Mouse (Mus musculus) cerebellum, adult 9-10 months (tissue): Measurements from ENCODE around the gene Ak1.

Source experiments
- DNase-seq: peaks from one replicate; pipeline ENCODE4 v3.0.0; 2022

Gene Ak1

GRCm38 (mm10) chr2:32658873-32659272, 37.3 kb downstream of the Ak1 start:
- DNase-seq: no peak

DNA sequence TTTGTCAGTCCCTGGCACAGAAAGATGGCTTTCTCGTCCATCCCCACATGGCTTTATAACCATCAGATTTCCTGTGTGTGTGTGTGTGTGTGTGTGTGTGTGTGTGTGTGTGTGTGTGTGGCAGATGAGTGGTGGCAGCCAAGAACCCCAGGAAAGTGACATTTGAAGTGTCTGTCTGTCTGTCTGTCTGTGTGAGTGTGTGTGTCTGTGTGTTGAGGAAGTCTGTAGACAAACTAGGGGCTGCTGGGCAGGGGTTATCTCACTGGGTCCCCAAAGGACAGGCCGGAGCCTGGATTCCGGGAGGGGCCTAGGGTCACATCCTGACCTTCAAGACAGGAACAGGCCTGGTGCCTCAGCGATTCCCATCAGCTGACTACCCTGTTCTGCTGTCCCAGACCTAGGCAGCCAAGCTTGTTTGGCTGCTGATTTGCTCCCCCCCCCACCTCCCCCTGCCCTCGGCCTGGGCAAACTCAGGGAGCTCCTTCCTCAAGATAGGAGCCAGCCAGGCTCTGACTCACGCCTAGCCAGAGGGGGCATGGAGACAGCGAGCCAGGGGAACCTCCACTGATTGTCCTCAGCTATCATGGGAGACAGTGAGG, 40.0 kb downstream of the Ak1 start:
- DNase-seq: no peak

- DNase-seq: no peak
Measured at GRCm38 (mm10) chr2:32662291-32662690, 40.7 kb downstream of the Ak1 start.

GRCm38 (mm10) chr2:32665345-32665744, 43.8 kb downstream of the Ak1 start:
- no peak for DNase-seq

DNA sequence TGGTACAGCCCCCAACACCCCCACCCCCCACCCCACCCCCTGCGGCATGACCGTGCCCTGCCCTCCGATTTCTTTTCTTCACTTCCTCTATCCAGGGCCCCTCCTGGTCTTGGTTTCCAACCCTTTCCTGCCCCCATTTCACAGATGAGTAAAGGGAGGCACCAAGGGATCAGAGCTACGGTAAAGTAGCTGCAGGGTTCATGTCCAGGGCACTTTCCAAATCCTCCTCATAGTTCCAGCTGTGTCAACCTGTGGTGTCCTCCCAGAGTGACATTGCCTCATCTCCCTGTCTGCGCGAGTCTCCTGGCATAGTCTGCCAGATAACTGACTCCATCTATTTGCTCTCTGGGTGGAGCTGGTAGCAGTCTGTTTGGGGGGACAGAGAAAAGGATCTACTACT, 44.3 kb downstream of the Ak1 start:
- no peak for DNase-seq

DNA sequence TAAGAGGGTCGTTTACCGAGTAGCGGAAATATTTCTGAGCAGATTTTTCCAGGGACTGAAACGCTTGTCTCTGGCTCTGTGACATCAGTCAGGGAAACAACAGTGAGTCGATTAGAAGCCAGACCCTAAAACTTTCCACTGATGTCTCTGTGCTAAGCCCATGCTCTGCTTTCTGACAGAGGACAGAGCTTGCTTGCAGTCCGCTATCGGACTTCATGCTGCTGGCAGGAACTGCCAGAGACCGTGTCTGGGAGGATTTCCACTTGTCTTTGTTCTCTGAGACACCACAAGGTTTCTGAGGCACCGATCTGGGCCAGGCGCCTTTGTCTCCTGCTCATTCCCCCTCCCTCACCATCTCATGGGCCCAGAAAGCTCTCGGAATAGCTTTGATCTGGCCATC, 46.2 kb downstream of the Ak1 start:
- DNase-seq: no peak

DNA sequence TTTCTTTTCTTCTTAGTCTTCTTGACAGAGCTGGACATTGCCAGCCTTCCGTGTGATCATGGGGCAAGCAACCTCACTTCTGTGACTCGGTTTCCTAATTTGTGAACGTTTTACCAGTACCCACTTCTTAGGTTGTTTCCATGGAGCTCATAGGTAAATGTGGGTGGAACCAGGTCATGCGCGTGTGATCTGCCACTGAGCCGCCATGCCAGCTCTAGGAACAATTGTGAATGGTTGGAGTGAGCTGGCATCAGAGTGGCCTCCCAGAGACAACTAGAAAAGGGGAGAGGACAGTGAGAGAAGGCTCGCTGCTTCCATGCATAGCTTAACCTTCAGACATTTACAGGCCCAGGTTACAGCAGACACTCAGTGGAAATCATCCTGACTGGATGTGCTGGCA, 46.6 kb downstream of the Ak1 start:
- no peak for DNase-seq

DNA sequence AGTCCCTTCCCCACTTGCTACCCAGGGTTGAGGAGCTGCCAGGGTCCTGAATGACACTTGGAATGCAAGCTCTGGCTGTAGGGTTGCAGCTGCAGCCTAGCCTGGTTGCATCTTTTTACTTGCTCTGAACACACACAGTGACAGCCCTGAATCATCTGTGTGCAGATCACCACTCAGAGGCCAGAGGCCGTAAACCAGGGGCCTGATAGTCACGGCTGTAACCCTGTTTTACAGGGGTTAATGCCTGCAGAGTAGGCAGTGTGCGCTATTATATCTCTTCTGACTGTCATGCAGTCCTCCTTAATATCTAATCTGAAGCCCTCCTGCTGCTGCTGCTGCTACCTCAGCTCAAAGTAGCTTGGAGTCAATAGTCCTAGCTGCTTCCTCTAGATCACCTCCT, 48.3 kb downstream of the Ak1 start:
- DNase-seq: no peak

GRCm38 (mm10) chr2:32671147-32671546, 49.6 kb downstream of the Ak1 start:
- no peak for DNase-seq

- DNase-seq: no peak
Measured at GRCm38 (mm10) chr2:32671907-32672595, 50.5 kb downstream of the Ak1 start.

DNA sequence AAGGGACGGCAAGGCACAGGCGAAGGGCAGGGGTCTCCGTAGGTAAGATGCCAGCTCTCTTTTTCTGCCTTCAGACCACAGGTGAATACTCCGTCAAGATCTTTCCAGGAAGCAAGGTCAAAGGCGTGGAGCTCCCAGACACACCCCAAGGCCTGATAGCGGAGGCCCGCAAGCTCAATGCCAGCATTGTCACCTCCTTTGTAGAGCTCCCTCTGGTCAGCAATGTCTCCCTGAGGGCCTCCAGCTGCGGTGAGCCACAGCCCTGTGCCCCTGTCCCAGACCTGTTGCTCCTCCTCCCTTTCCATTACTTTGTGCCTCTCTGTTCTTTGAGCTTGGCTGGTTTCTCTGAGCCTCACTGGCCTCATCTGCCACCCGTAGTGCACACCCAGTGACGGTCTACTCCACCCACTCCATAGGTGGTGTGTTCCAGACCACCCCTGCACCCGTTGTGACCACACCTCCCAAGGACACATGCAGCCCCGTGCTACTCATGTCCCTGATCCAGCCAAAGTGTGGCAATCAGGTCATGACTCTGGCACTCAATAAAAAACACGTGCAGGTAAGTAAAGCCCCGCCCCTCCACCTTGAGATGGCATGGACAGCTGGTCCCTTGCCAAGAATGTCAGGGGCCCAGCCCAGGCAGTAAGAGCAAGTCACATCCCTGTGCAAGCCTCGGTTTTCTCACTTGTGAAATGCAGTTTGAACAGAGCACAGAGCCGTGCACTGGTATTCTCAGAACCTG, 51.8 kb downstream of the Ak1 start:
- DNase-seq: no peak

- DNase-seq: no peak
Measured at GRCm38 (mm10) chr2:32676821-32677220, 55.3 kb downstream of the Ak1 start.

- no peak for DNase-seq
Measured at GRCm38 (mm10) chr2:32677683-32678082, 56.1 kb downstream of the Ak1 start.

GRCm38 (mm10) chr2:32680051-32680451, 58.5 kb downstream of the Ak1 start:
- no peak for DNase-seq

DNA sequence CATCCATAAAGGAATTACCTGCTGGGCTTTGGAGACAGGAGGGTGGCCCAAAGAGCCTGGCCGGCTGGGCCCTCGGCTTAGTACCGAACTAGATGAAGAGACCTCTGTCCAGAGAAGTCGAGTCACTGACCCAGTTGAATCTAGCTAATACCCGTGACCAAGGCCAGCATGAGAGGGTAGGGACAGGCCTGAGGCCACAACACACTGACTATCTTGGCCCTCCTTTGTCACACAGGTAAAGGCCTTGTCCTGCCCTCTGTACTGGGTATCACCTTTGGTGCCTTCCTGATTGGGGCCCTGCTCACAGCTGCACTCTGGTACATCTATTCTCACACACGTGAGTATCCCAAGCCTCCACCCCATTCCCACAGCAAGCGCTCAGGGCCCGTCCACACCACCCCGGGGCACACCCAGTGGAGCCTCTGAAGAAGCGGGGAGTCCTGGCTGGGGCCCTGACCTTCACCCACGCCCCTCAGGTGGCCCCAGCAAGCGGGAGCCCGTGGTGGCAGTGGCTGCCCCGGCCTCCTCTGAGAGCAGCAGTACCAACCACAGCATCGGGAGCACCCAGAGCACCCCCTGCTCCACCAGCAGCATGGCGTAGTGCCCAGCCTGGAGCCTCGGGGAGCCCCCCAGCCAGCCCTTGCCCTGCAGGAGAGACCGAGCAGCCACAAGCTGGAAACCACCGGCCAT, 59.5 kb downstream of the Ak1 start:
- DNase-seq: no peak

DNA sequence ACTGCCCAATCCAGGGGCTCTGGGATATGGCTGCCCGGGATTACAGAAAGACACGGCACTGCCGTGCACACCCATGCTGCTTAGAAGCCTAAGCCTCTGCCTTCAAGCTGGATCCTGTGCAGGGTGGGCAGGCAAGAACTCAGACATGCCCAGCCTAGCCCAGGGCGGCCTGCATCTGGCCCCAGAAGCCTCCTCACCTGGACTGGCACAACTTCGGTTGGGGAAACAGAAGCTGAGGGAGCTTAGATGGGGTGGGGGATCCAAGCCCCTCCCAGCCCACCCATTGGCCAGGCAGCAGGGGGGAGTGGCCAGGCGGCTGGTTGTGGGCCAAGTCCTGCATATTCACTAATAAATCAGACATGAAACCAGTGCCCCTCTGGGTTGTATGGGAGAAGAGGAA, 60.2 kb downstream of the Ak1 start:
- no peak for DNase-seq

DNA sequence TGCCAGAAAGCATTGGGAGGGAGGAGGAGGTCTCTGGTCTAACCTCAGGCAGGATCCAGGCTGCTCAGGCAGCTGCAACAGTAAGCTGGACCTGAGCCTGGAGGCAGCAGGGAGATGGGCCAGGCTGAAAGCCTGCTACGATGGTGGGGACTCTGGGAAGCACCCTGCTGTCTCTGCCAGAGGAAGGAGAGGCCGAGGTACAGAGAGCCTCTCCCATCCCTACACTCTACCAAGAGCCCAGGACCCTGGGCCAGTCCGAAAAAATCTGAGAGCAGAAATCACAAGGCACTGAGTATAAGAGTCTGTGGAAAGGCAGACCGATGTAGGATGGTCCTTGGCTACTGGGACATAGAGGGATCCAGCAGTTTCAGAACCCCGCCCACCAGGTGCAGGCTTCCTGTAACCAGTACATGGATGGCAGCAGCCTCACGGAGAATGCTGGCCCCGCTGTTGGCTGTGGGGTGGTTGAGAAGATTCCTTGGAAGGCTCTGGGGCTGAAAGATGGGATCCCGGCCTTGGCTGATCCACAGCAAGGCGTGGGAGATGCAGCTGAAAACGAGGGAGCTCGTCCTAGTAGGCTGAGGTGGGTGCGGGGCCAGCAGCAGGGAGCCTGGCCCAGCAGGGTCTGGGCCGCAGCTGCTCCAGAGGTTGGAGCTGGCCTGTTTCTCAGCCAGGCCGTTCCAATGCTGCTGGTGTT, 61.3 kb downstream of the Ak1 start:
- DNase-seq: no peak

DNA sequence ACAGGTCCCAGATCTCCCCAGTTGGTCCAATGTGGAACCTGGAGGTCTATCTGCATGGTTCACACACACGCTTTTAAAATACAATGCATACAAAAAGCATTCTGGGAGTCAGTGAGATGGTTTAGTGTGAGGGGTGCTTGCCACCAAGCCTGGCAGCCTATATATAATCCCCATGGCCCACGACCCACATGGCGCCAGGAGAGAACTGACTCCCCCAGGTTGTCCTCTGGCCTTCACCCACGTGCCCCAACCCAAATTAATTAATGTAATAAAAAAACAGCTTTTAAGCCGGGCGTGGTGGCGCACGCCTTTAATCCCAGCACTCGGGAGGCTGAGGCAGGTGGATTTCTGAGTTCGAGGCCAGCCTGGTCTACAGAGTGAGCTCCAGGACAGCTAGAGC, 62.1 kb downstream of the Ak1 start:
- no peak for DNase-seq
